30 mouse cellular contexts compared by ENCODE assay signal in genomic region chr11:29395135-29395746, GRCm38 (mm10).
"Had no signal": no experiment of that assay in that cellular context is flagged by ENCODE, and none has a peak within 500 bp of the region (broad histone marks: within the 10 kb centered on the region; RNA-seq: fewer than 3 reads in every experiment).

No protein-coding gene starts in this region.

- H3K4me1 ChIP-seq: hindbrain, embryonic 10.5 days; hindbrain, embryonic 12.5 days; hindbrain, embryonic 13.5 days; hindbrain, embryonic 15.5 days; intestine, embryonic 15.5 days; kidney, embryonic 15.5 days had no signal

- H3K27me3 ChIP-seq: heart, embryonic 12.5 days; heart, embryonic 13.5 days; heart, embryonic 15.5 days; hindbrain, embryonic 12.5 days; hindbrain, embryonic 13.5 days; hindbrain, embryonic 15.5 days; intestine, embryonic 15.5 days; kidney, embryonic 15.5 days had no signal

- H3K9ac ChIP-seq: heart, embryonic 12.5 days; heart, embryonic 13.5 days; heart, embryonic 15.5 days; hindbrain, embryonic 12.5 days; hindbrain, embryonic 13.5 days; hindbrain, embryonic 14.5 days; hindbrain, embryonic 15.5 days; intestine, embryonic 15.5 days; kidney, embryonic 15.5 days had no signal

- H3K4me3 ChIP-seq: heart, embryonic 12.5 days; heart, embryonic 13.5 days; heart, embryonic 15.5 days; hindbrain, embryonic 10.5 days; hindbrain, embryonic 12.5 days; hindbrain, embryonic 13.5 days; hindbrain, embryonic 15.5 days; intestine, embryonic 15.5 days; kidney, embryonic 15.5 days; layer of hippocampus, adult 2 months; left cerebral cortex, adult 2 months had no signal

- DNase-seq: heart, postnatal 10 days; heart, postnatal 14 days; heart, postnatal 36 days; heart, postnatal 4 days; kidney, adult 11 months; kidney, adult 18-20 months; kidney, adult 2 months; kidney, adult 8-10 months; kidney, adult 9 months; kidney, postnatal 10 days; kidney, postnatal 14 days; kidney, postnatal 25 days; kidney, postnatal 36 days; kidney, postnatal 4 days; layer of hippocampus, adult 9-11 months; layer of hippocampus, postnatal 36 days had no signal

- H3K9me3 ChIP-seq: heart, embryonic 12.5 days; heart, embryonic 13.5 days; heart, embryonic 15.5 days; hindbrain, embryonic 10.5 days; hindbrain, embryonic 12.5 days; hindbrain, embryonic 13.5 days; hindbrain, embryonic 15.5 days; intestine, embryonic 15.5 days; kidney, embryonic 15.5 days had no signal

- H3K27ac ChIP-seq: heart, embryonic 13.5 days; heart, embryonic 15.5 days; hindbrain, embryonic 10.5 days; hindbrain, embryonic 12.5 days; hindbrain, embryonic 13.5 days; hindbrain, embryonic 14.5 days; hindbrain, embryonic 15.5 days; hindbrain, postnatal 0 days; intestine, embryonic 15.5 days; kidney, embryonic 15.5 days; kidney, postnatal 0 days; layer of hippocampus, adult 2 months; left cerebral cortex, adult 2 months had no signal

- H3K36me3 ChIP-seq: heart, embryonic 12.5 days; heart, embryonic 13.5 days; heart, embryonic 15.5 days; hindbrain, embryonic 12.5 days; hindbrain, embryonic 15.5 days; intestine, embryonic 15.5 days; kidney, embryonic 15.5 days had no signal
